ENCODE assay signal across 12 mouse cellular contexts in the genomic region with DNA sequence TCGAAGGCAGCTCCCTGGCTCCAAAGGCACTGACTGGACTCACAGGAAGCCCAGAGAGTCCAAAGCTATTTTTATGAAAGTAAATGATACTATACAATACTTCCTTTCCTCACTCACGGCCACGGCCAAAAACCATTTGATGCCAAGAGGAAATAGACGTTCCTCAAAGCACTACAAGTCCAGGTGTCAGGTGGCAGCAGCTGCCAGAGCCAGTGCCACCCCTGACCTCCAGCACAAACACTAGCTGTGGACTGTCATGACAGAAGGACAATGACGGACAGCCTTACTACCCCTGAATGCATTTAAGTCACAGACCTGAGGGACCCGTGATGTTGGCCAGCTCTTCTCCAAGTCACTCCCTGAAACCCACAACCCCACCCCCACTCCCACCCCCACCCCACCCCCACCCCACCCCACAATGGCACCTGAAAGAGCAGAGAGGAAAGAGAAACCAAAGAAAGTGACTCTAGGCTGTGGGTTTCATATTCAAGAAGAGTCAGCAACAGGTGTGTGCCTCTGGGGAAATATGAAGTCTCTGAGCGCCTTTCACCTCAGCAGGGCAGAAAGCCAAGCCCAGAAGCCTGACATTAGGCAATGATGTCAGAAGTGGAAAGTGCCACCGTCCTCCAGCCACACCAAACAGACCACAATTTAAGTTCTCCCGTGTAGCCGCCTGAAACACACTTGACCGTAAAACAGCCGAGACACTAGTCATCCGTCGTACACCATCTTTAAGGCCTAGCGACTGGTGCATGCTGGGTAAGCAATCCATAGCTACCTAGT. TPM values are rescaled to one million over a fixed set of nuclear protein-coding genes. Genes with fewer than 3 reads are reported as not detected.
A peak's percentile ranks its signal among the peaks of the same experiment; 100 is the strongest.
DNase-seq lines count a peak whose midpoint lies in the region; ATAC-seq and TF ChIP-seq lines count a peak whose summit lies in the region.
"Had no signal": no experiment of that assay in that cellular context is flagged by ENCODE, and none has a peak within 500 bp of the region (broad histone marks: within the 10 kb centered on the region; RNA-seq: fewer than 3 reads in every experiment).

No protein-coding gene starts in this region.

- DNase-seq in gastrocnemius, adult 2 months, result peak; percentile 73
- no peak for DNase-seq in gastrocnemius, postnatal 4 days (ENCODE audit: low spot score in 2 of 2)
- peak; percentile 84 for DNase-seq in CD4-positive helper T cell, adult 2 months (ENCODE audit: low read depth, low spot score)
- DNase-seq in adrenal gland, adult 2 months, result no peak
- DNase-seq: layer of hippocampus, postnatal 36 days had no signal

- H3K4me3 ChIP-seq in gastrocnemius, adult 2 months, result peak overlapping the region; percentile 15; the same call in 1 of the 2 replicates
- H3K4me3 ChIP-seq in kidney, embryonic 15.5 days (replicated peaks), result no peak overlapping the region
- no peak overlapping the region for H3K4me3 ChIP-seq in forebrain, embryonic 13.5 days
- H3K4me3 ChIP-seq: hindbrain, embryonic 10.5 days had no signal

- H3K4me2 ChIP-seq in kidney, embryonic 15.5 days, result no peak overlapping the region
- no peak overlapping the region for H3K4me2 ChIP-seq in forebrain, embryonic 13.5 days

- WGBS in kidney, embryonic 15.5 days, result 53% methylated on average over 15 of the region's 15 CpGs
- 89% methylated on average over 15 of the region's 15 CpGs for WGBS in forebrain, embryonic 13.5 days

- no peaks in the 10 kb centered on the region for H3K9me3 ChIP-seq in kidney, embryonic 15.5 days (replicated peaks)
- H3K9me3 ChIP-seq in forebrain, embryonic 13.5 days (replicated peaks), result no peaks in the 10 kb centered on the region
- H3K9me3 ChIP-seq: hindbrain, embryonic 10.5 days had no signal

- no peaks in the 10 kb centered on the region for H3K36me3 ChIP-seq in kidney, embryonic 15.5 days
- no peaks in the 10 kb centered on the region for H3K36me3 ChIP-seq in forebrain, embryonic 13.5 days (ENCODE audit: poor library complexity, severe bottlenecking)
- H3K36me3 ChIP-seq: hindbrain, embryonic 10.5 days had no signal

- peak overlapping the region; percentile 66 for H3K27ac ChIP-seq in gastrocnemius, adult 2 months
- peak overlapping the region; percentile 45; the same call in 1 of the 2 replicates for H3K27ac ChIP-seq in kidney, embryonic 15.5 days
- no peak overlapping the region for H3K27ac ChIP-seq in forebrain, embryonic 13.5 days
- H3K27ac ChIP-seq: hindbrain, embryonic 10.5 days; macrophage had no signal

- intact Hi-C loops in gastrocnemius, adult 2 months (cut with DNase I), result no loop called here

- H3K4me1 ChIP-seq in kidney, embryonic 15.5 days, result peaks cover 47% of the 10 kb centered on the region
- no peaks in the 10 kb centered on the region for H3K4me1 ChIP-seq in forebrain, embryonic 13.5 days

- 0 out of 2 replicates have a peak, but pooled peaks have one; percentile 49 for ATAC-seq in kidney, embryonic 15.5 days (replicated peaks; ENCODE audit: low FRiP score)
- peak; percentile 48; the same call in 1 of the 2 replicates for ATAC-seq in monocyte, adult 5-6 weeks (replicated peaks; ENCODE audit: insufficient number of reproducible peaks, low FRiP score, low TSS enrichment, poor library complexity, severe bottlenecking)
- no peak for ATAC-seq in forebrain, embryonic 13.5 days
- ATAC-seq in cerebellum, adult (ENCODE audit: insufficient number of reproducible peaks, low FRiP score, low TSS enrichment), result no peak
- ATAC-seq: forebrain, embryonic 16.5 days had no signal

- H3K9ac ChIP-seq in kidney, embryonic 15.5 days, result no peak overlapping the region
- no peak overlapping the region for H3K9ac ChIP-seq in forebrain, embryonic 13.5 days

- no peaks in the 10 kb centered on the region for H3K27me3 ChIP-seq in kidney, embryonic 15.5 days
- no peaks in the 10 kb centered on the region for H3K27me3 ChIP-seq in forebrain, embryonic 13.5 days

- no peak for TF ChIP-seq CTCF in gastrocnemius, adult 2 months (IDR thresholded peaks at IDR 0.05)

RNA-seq across cellular contexts. Expression of a gene that starts 45.5 kb away (rescaled TPM):
- total RNA-seq in gastrocnemius, adult 2 months (2021), result 10 to 100 TPM; 20.1 to 28.1 TPM
- 100 to 1,000 TPM in 1 of 2 experiments, 10 to 100 TPM in 1; 95.1 to 101 TPM for total RNA-seq in gastrocnemius, postnatal 4 days (2021)
- 85.2 and 86.1 TPM in 2 replicates for polyA plus RNA-seq in kidney, embryonic 15.5 days (2015; fragmentation: Nextera tagmentation; extraction: Ambion mirVana)
- total RNA-seq in monocyte, adult 5-6 weeks (2017), result 61.8 to 169 TPM (median 72.5 TPM) in 3 replicates
- 18.7 and 22.0 TPM in 2 replicates for polyA plus RNA-seq in forebrain, embryonic 13.5 days (2015; fragmentation: Nextera tagmentation; extraction: Ambion mirVana)
- 10 to 100 TPM; 70.3 to 81.8 TPM for total RNA-seq in adrenal gland, adult 2 months (2021)
- polyA plus RNA-seq in adrenal gland, adult 2 months (2012; rRNA removed), result 21.7 and 25.4 TPM in 2 replicates

Comparison
In these comparisons a context has a peak if more than half of its experiments do, and no peak if none do; other contexts are left out.
1. DNase-seq: peak in gastrocnemius, adult 2 months (single experiment) and CD4-positive helper T cell, adult 2 months (single experiment); none in gastrocnemius, postnatal 4 days (0 of 2) and adrenal gland, adult 2 months (single experiment).
2. ATAC-seq: peak in kidney, embryonic 15.5 days (single experiment) and monocyte, adult 5-6 weeks (single experiment); none in forebrain, embryonic 13.5 days (single experiment) and cerebellum, adult (single experiment).